11 mouse cellular contexts compared by ENCODE assay signal in genomic region chr6:43335619-43336234, GRCm38 (mm10). TPM values are rescaled to one million over a fixed set of nuclear protein-coding genes. Genes with fewer than 3 reads are reported as not detected.
DNase-seq lines count a peak whose midpoint lies in the region; ATAC-seq and TF ChIP-seq lines count a peak whose summit lies in the region.
"Had no signal": no experiment of that assay in that cellular context is flagged by ENCODE, and none has a peak within 500 bp of the region (broad histone marks: within the 10 kb centered on the region; RNA-seq: fewer than 3 reads in every experiment).

No protein-coding gene starts in this region.

- no peak overlapping the region for H3K27ac ChIP-seq in hindbrain, embryonic 16.5 days (ENCODE audit: low read depth, low read length)
- no peak overlapping the region for H3K27ac ChIP-seq in hindbrain, embryonic 11.5 days (ENCODE audit: low read depth, low read length)
- H3K27ac ChIP-seq in midbrain, embryonic 15.5 days, result no peak overlapping the region
- no peak overlapping the region for H3K27ac ChIP-seq in midbrain, embryonic 10.5 days (replicated peaks)
- H3K27ac ChIP-seq in midbrain, postnatal 0 days (ENCODE audit: low read depth, low read length), result no peak overlapping the region

- no peaks in the 10 kb centered on the region for H3K36me3 ChIP-seq in hindbrain, embryonic 16.5 days (ENCODE audit: control insufficient read depth, insufficient read depth, low read length)
- H3K36me3 ChIP-seq in hindbrain, embryonic 11.5 days (ENCODE audit: control insufficient read depth, insufficient read depth, low read length), result no peaks in the 10 kb centered on the region
- no peaks in the 10 kb centered on the region for H3K36me3 ChIP-seq in midbrain, embryonic 15.5 days (replicated peaks)
- H3K36me3 ChIP-seq in midbrain, embryonic 10.5 days, result no peaks in the 10 kb centered on the region
- no peaks in the 10 kb centered on the region for H3K36me3 ChIP-seq in midbrain, postnatal 0 days (ENCODE audit: insufficient read depth, low read length)

- 78% methylated on average over 3 of the region's 3 CpGs for whole genome bisulfite sequencing in hindbrain, embryonic 16.5 days
- 81% methylated on average over 3 of the region's 3 CpGs for WGBS in hindbrain, embryonic 11.5 days
- WGBS in midbrain, embryonic 15.5 days, result 76% methylated on average over 3 of the region's 3 CpGs
- WGBS in midbrain, embryonic 10.5 days, result 93% methylated on average over 3 of the region's 3 CpGs
- WGBS in midbrain, postnatal 0 days, result 80% methylated on average over 3 of the region's 3 CpGs

- peak; percentile 60 for TF ChIP-seq CTCF in midbrain, postnatal 0 days (IDR thresholded peaks at IDR 0.05)

- H3K27me3 ChIP-seq in hindbrain, embryonic 16.5 days (replicated peaks; ENCODE audit: control insufficient read depth, insufficient read depth, low read length), result no peaks in the 10 kb centered on the region
- no peaks in the 10 kb centered on the region for H3K27me3 ChIP-seq in hindbrain, embryonic 11.5 days (ENCODE audit: control insufficient read depth, insufficient read depth, low read length)
- no peaks in the 10 kb centered on the region for H3K27me3 ChIP-seq in midbrain, embryonic 15.5 days (replicated peaks)
- H3K27me3 ChIP-seq in midbrain, embryonic 10.5 days (ENCODE audit: low read depth, poor library complexity, severe bottlenecking), result no peaks in the 10 kb centered on the region
- H3K27me3 ChIP-seq in midbrain, postnatal 0 days (ENCODE audit: insufficient read depth, low read length), result no peaks in the 10 kb centered on the region
- H3K27me3 ChIP-seq: megakaryocyte, embryonic 14.5 days had no signal

- ATAC-seq in hindbrain, embryonic 16.5 days, result peak; percentile 45; the same call in 1 of the 2 replicates
- no peak for ATAC-seq in hindbrain, embryonic 11.5 days (ENCODE audit: low FRiP score)
- 0 out of 2 replicates have a peak, but pooled peaks have one; percentile 37 for ATAC-seq in midbrain, embryonic 15.5 days (replicated peaks)
- ATAC-seq in midbrain, postnatal 0 days (ENCODE audit: low FRiP score), result peak; percentile 70; the same call in 1 of the 2 replicates

- no peak overlapping the region for H3K4me2 ChIP-seq in hindbrain, embryonic 16.5 days (ENCODE audit: low read length)
- H3K4me2 ChIP-seq in hindbrain, embryonic 11.5 days (replicated peaks; ENCODE audit: low read depth, low read length), result no peak overlapping the region
- no peak overlapping the region for H3K4me2 ChIP-seq in midbrain, embryonic 15.5 days
- no peak overlapping the region for H3K4me2 ChIP-seq in midbrain, postnatal 0 days (ENCODE audit: low read depth, low read length, poor library complexity, severe bottlenecking)

- H3K4me1 ChIP-seq in hindbrain, embryonic 16.5 days (ENCODE audit: control insufficient read depth, insufficient read depth, low read depth, low read length), result no peaks in the 10 kb centered on the region; the same call in 1 of the 2 replicates
- H3K4me1 ChIP-seq in hindbrain, embryonic 11.5 days (replicated peaks; ENCODE audit: control insufficient read depth, insufficient read depth, low read length), result no peaks in the 10 kb centered on the region
- H3K4me1 ChIP-seq in midbrain, embryonic 15.5 days, result 0 out of 2 replicates have a peak, but pooled peaks cover 3% of the 10 kb centered on the region
- H3K4me1 ChIP-seq in midbrain, embryonic 10.5 days, result no peaks in the 10 kb centered on the region
- no peaks in the 10 kb centered on the region for H3K4me1 ChIP-seq in midbrain, postnatal 0 days (ENCODE audit: insufficient read depth, low read length)

- H3K4me3 ChIP-seq in hindbrain, embryonic 16.5 days (ENCODE audit: low read length), result no peak overlapping the region
- no peak overlapping the region for H3K4me3 ChIP-seq in hindbrain, embryonic 11.5 days (ENCODE audit: low read depth, low read length)
- H3K4me3 ChIP-seq in midbrain, embryonic 15.5 days, result no peak overlapping the region
- no peak overlapping the region for H3K4me3 ChIP-seq in midbrain, embryonic 10.5 days
- no peak overlapping the region for H3K4me3 ChIP-seq in midbrain, postnatal 0 days (ENCODE audit: low read depth, low read length)
- H3K4me3 ChIP-seq: megakaryocyte, embryonic 14.5 days had no signal

- H3K9ac ChIP-seq in hindbrain, embryonic 16.5 days (ENCODE audit: low read depth, low read length), result no peak overlapping the region
- H3K9ac ChIP-seq in hindbrain, embryonic 11.5 days (ENCODE audit: low read depth, low read length), result no peak overlapping the region
- H3K9ac ChIP-seq in midbrain, embryonic 15.5 days, result no peak overlapping the region
- H3K9ac ChIP-seq in midbrain, postnatal 0 days (replicated peaks; ENCODE audit: low read length, poor library complexity, severe bottlenecking), result no peak overlapping the region

- H3K9me3 ChIP-seq in hindbrain, embryonic 16.5 days (ENCODE audit: control insufficient read depth, low read length), result no peaks in the 10 kb centered on the region
- no peaks in the 10 kb centered on the region for H3K9me3 ChIP-seq in hindbrain, embryonic 11.5 days (ENCODE audit: control insufficient read depth, low read length)
- H3K9me3 ChIP-seq in midbrain, embryonic 15.5 days, result no peaks in the 10 kb centered on the region
- H3K9me3 ChIP-seq in midbrain, embryonic 10.5 days (replicated peaks), result no peaks in the 10 kb centered on the region
- no peaks in the 10 kb centered on the region for H3K9me3 ChIP-seq in midbrain, postnatal 0 days (ENCODE audit: low read length)
- H3K9me3 ChIP-seq: megakaryocyte, embryonic 14.5 days had no signal

- DNase-seq in hindbrain, embryonic 11.5 days (ENCODE audit: low spot score), result no peak
- DNase-seq in midbrain, embryonic 10.5 days (ENCODE audit: low spot score), result no peak
- peak; percentile 61 for DNase-seq in brain, adult 2 months (ENCODE audit: low read depth, low spot score)
- peak; percentile 60 for DNase-seq in midbrain, postnatal 0 days (ENCODE audit: low spot score)
- no peak for DNase-seq in gastrocnemius, postnatal 25 days
- DNase-seq: gastrocnemius, postnatal 14 days had no signal

RNA-seq across cellular contexts. Expression of gene Nobox, which starts 26.4 kb away (rescaled TPM):
- polyA plus RNA-seq in hindbrain, embryonic 16.5 days (2015; fragmentation: Nextera tagmentation; extraction: Ambion mirVana), result not detected in 2 replicates
- polyA plus RNA-seq in hindbrain, embryonic 11.5 days (2014; fragmentation: Nextera tagmentation; extraction: Ambion mirVana), result not detected in 2 replicates
- polyA plus RNA-seq in midbrain, embryonic 15.5 days (2015; fragmentation: Nextera tagmentation; extraction: Ambion mirVana), result not detected in 2 replicates
- not detected in 2 replicates for polyA plus RNA-seq in midbrain, embryonic 10.5 days (2016; fragmentation: Nextera tagmentation; extraction: Ambion mirVana)
- total RNA-seq in midbrain, postnatal 0 days (2014; rRNA removed), result not detected in 2 replicates
- polyA plus RNA-seq in midbrain, postnatal 0 days (2015; fragmentation: Nextera tagmentation; extraction: Ambion mirVana), result not detected in 2 replicates
- total RNA-seq in gastrocnemius, postnatal 25 days (2021), result not detected
- total RNA-seq: gastrocnemius, postnatal 14 days; left cerebral cortex, adult 18-20 months had no signal
- polyA plus RNA-seq: intestine, embryonic 14.5 days had no signal

Comparison
In these comparisons a context has a peak if more than half of its experiments do, and no peak if none do; other contexts are left out.
1. DNase-seq: peak in brain, adult 2 months (single experiment) and midbrain, postnatal 0 days (single experiment); none in hindbrain, embryonic 11.5 days (single experiment), midbrain, embryonic 10.5 days (single experiment) and gastrocnemius, postnatal 25 days (single experiment).